Mouse (Mus musculus) neural tube, embryonic 10.5 days (tissue): Measurements from ENCODE around the gene Gm13287.
"Not testable (repeated sequence)": the region's sequence is repeated elsewhere in the genome, so short reads cannot be mapped to it uniquely, and the experiment has no call there.

ENCODE experiments used
- DNase-seq: peaks from one replicate; pipeline ENCODE4 v3.0.0-alpha.2; 2017; ENCODE audit warnings: low spot score; ENCODE audit errors: extremely low spot score

Gm13287 gene

DNA sequence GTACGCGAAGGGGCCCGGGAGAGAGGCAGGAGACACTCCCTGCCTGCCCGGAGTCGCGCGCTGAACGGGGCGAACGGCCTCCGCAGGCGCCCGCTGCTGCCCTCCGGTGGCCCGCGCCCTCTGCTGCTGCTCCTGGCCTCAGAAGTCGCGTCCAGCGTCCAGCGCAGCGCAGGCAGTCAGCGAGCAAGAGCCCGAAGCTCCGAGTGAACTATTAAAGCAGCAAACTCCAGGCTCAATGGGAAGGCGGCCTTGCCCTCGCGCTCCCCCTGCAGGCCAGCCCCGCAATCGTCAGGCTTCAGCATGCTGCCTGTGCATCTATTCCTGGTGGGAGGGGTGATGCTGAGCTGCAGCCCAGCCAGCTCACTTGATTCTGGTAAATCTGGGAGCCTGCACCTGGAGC lies at the start of gene Gm13287:
TSS of gene Gm13287 (plus strand) at position 301 of the 400 bp plus-strand sequence.
- DNase-seq, result not testable (repeated sequence)

DNA sequence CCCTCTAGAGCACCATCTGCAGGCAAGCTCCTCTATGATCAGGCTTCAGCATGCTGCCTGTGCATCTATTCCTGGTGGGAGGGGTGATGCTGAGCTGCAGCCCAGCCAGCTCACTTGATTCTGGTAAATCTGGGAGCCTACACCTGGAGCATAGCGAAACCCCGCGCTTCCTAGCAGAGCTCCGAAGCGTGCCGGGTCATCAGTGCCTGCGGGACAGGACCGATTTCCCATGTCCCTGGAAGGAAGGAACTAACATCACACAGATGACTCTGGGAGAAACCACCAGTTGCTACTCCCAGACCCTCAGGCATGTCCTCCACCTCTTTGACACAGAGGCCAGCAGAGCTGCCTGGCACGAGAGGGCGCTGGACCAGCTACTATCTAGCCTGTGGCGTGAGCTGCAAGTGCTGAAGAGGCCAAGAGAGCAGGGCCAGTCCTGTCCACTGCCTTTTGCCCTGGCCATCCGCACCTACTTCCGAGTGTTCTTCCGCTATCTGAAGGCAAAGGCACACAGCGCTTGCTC lies 48.2 kb upstream of the Gm13287 start, which contains the start of gene Gm13271:
TSS of gene Gm13271 (plus strand) at position 51 of the 523 bp plus-strand sequence.
- not testable (repeated sequence) for DNase-seq

DNA sequence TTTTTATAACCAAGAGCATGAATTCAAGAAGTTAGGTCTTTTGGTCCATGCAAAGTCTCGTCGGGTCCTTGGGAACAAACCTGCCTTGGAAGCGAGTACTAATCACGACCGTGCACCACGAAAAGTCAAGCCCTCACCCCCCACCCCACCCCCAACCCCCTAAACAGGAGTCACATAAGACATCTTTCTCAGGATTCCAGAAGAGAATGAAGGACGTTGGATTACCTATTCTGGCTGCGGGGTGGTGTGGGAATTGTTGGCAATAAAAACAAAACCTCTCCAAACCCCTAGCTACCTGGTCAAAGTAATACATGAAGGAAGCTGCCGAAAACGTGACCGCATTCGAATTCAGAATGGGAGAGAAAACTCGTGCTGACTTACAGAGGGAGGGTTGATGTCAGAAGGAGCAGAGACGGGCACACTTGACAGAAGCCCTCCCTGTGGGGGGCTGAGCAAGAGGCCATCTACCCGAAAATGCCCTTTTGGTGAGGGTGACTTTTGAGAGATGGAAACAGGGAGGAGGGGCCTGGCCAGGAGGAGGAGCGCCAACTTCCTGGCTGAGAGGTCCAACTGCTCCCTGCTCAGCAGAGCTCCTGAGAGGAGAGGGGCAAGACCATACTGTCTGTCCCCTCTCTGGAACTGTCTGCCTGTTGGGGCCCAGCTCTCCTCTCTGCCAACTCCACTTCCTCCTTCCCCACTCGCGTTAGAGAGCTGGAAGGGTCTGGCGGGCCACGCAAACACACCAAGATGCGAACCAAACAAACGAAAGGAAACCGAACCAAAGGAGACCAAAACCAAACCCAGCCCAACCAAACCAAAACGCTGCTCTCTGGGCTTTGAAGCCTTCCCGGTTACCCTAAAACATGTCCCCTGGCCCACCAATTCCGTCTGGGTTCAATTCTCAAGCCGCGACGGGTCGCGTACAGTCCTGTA lies 46.2 kb upstream of the Gm13287 start:
- peak; percentile 65 for DNase-seq

DNA sequence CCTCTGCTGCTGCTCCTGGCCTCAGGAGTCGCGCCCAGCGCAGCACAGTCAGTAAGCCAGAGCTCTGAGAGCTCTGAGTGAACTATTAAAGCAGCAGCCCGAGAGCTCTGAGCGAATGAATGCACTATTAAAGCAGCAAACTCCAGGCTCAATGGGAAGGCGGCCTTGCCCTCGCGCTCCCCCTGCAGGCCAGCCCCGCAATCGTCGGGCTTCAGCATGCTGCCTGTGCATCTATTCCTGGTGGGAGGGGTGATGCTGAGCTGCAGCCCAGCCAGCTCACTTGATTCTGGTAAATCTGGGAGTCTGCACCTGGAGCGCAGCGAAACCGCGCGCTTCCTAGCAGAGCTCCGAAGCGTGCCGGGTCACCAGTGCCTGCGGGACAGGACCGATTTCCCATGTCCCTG lies 45.4 kb upstream of the Gm13287 start:
- peak; percentile 83 for DNase-seq

DNA sequence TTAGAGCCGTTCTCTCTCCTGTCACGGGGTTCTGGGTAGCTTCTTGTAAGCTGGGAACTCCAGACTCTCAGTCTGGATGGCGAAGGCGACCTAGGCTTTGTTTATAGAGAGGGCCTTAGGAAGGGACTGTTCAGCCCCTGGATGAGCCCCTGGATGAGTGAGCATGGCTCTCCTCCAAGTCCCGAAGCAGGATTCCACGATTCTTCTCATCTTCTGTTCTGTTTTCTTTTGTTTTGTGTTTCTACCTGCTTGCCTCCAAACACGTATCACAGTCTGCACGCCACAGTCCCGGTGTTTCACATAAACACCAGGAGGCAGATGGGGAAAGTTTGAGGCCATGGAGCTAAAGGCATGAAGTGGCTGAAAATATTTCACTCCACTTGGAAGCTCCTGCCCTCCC lies 44.3 kb upstream of the Gm13287 start:
- not testable (repeated sequence) for DNase-seq

DNA sequence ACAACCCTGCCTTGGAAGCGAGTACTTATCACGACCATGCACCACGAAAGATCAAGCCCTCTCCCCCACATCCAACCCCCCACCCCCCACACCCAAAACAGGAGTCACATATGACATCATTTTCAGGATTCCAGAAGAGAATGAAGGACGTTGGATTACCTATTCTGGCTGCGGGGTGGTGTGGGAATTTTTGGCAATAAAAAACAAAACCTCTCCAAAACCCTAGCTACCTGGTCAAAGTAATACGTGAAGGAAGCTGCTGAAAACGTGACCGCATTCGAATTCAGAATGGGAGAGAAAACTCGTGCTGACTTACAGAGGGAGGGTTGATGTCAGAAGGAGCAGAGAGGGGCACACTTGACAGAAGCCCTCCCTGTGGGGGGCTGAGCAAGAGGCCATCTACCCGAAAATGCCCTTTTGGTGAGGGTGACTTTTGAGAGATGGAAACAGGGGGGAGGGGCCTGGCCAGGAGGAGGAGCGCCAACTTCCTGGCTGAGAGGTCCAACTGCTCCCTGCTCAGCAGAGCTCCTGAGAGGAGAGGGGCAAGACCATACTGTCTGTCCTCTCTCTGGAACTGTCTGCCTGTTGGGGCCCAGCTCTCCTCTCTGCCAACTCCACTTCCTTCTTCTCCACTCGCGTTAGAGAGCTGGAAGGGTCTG lies 43.3 kb upstream of the Gm13287 start, which contains the start of gene Gm13283:
TSS of gene Gm13283 (plus strand) at position 510 of the 659 bp plus-strand sequence.
- DNase-seq, result not testable (repeated sequence)

DNA sequence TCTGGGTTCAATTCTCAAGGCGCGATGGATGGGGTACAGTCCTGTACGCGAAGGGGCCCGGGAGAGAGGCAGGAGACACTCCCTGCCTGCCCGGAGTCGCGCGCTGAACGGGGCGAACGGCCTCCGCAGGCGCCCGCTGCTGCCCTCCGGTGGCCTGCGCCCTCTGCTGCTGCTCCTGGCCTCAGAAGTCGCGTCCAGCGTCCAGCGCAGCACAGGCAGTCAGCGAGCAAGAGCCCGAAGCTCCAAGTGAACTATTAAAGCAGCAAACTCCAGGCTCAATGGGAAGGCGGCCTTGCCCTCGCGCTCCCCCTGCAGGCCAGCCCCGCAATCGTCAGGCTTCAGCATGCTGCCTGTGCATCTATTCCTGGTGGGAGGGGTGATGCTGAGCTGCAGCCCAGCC lies 42.6 kb upstream of the Gm13287 start:
- DNase-seq, result peak; percentile 57

DNA sequence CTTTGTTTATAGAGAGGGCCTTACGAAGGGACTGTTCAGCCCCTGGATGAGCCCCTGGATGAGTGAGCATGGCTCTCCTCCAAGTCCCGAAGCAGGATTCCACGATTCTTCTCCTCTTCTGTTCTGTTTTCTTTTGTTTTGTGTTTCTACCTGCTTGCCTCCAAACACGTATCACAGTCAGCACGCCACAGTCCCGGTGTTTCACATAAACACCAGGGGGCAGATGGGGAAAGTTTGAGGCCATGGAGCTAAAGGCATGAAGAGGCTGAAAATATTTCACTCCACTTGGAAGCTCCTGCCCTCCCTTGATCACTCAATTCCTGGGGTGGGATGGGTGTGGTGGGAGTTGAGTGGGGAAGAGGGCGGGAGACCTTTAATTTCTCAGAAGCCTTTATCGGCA lies 41.3 kb upstream of the Gm13287 start:
- not testable (repeated sequence) for DNase-seq

DNA sequence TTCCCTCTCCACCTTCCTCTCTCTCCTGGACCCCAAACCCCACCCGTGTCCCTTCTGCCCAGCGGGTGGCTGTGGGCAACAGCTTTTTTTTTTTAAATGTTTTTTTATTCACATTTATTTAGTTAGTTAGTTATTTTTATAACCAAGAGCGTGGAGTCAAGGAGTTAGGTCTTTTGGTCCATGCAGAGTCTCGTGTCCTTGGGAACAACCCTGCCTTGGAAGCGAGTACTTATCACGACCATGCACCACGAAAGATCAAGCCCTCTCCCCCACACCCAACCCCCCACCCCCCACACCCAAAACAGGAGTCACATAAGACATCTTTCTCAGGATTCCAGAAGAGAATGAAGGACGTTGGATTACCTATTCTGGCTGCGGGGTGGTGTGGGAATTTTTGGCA lies 40.7 kb upstream of the Gm13287 start:
- not testable (repeated sequence) for DNase-seq

DNA sequence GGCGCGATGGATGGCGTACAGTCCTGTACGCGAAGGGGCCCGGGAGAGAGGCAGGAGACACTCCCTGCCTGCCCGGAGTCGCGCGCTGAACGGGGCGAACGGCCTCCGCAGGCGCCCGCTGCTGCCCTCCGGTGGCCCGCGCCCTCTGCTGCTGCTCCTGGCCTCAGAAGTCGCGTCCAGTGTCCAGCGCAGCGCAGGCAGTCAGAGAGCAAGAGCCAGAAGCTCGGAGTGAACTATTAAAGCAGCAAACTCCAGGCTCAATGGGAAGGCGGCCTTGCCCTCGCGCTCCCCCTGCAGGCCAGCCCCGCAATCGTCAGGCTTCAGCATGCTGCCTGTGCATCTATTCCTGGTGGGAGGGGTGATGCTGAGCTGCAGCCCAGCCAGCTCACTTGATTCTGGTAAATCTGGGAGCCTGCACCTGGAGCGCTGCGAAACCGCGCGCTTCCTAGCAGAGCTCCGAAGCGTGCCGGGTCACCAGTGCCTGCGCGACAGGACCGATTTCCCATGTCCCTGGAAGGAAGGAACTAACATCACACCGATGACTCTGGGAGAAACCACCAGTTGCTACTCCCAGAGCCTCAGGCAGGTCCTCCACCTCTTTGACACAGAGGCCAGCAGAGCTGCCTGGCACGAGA lies 39.6 kb upstream of the Gm13287 start:
- DNase-seq, result peak; percentile 63

DNA sequence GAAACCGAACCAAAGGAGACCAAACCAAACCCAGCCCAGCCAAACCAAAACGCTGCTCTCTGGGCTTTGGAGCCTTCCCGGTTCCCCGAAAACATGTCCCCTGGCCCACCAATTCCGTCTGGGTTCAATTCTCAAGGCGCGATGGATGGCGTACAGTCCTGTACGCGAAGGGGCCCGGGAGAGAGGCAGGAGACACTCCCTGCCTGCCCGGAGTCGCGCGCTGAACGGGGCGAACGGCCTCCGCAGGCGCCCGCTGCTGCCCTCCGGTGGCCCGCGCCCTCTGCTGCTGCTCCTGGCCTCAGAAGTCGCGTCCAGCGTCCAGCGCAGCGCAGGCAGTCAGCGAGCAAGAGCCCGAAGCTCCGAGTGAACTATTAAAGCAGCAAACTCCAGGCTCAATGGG lies 29.5 kb upstream of the Gm13287 start, which contains the start of gene Gm13290:
TSS of gene Gm13290 (plus strand) at position 301 of the 400 bp plus-strand sequence.
- not testable (repeated sequence) for DNase-seq

DNA sequence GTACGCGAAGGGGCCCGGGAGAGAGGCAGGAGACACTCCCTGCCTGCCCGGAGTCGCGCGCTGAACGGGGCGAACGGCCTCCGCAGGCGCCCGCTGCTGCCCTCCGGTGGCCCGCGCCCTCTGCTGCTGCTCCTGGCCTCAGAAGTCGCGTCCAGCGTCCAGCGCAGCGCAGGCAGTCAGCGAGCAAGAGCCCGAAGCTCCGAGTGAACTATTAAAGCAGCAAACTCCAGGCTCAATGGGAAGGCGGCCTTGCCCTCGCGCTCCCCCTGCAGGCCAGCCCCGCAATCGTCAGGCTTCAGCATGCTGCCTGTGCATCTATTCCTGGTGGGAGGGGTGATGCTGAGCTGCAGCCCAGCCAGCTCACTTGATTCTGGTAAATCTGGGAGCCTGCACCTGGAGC lies 26.4 kb upstream of the Gm13287 start, which contains the start of gene Gm13289:
TSS of gene Gm13289 (plus strand) at position 301 of the 400 bp plus-strand sequence.
- DNase-seq, result not testable (repeated sequence)

DNA sequence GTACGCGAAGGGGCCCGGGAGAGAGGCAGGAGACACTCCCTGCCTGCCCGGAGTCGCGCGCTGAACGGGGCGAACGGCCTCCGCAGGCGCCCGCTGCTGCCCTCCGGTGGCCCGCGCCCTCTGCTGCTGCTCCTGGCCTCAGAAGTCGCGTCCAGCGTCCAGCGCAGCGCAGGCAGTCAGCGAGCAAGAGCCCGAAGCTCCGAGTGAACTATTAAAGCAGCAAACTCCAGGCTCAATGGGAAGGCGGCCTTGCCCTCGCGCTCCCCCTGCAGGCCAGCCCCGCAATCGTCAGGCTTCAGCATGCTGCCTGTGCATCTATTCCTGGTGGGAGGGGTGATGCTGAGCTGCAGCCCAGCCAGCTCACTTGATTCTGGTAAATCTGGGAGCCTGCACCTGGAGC lies 23.5 kb upstream of the Gm13287 start, which contains the start of gene Gm13272:
TSS of gene Gm13272 (plus strand) at position 301 of the 400 bp plus-strand sequence.
- not testable (repeated sequence) for DNase-seq

DNA sequence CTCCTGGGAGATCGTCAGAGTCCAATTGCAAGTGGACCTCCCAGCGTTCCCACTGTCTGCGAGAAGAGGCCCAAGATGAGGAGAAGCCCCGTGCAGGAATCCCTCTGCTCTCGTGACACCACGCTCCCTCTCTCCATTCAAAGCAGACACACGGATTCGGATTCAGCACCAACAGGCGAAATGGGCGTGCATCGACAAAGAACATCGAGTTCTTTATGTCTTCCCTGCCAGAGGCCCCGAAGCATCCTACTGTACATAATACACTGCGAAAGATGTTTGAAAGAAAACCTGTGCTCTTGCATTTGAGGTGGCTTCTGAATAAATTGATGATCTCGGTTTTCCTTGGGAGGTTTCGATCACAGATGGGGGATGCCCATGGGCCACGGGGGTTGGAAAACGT lies 22.7 kb upstream of the Gm13287 start:
- not testable (repeated sequence) for DNase-seq

DNA sequence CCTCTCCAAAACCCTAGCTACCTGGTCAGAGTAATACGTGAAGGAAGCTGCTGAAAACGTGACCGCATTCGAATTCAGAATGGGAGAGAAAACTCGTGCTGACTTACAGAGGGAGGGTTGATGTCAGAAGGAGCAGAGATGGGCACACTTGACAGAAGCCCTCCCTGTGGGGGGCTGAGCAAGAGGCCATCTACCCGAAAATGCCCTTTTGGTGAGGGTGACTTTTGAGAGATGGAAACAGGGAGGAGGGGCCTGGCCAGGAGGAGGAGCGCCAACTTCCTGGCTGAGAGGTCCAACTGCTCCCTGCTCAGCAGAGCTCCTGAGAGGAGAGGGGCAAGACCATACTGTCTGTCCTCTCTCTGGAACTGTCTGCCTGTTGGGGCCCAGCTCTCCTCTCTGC lies 21.2 kb upstream of the Gm13287 start, which contains the start of gene Ifnz:
TSS of gene Ifnz (plus strand) at position 301 of the 400 bp plus-strand sequence.
- not testable (repeated sequence) for DNase-seq

DNA sequence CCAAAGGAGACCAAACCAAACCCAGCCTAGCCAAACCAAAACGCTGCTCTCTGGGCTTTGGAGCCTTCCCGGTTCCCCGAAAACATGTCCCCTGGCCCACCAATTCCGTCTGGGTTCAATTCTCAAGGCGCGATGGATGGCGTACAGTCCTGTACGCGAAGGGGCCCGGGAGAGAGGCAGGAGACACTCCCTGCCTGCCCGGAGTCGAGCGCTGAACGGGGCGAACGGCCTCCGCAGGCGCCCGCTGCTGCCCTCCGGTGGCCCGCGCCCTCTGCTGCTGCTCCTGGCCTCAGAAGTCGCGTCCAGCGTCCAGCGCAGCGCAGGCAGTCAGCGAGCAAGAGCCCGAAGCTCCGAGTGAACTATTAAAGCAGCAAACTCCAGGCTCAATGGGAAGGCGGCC lies 20.7 kb upstream of the Gm13287 start:
- DNase-seq, result not testable (repeated sequence)

DNA sequence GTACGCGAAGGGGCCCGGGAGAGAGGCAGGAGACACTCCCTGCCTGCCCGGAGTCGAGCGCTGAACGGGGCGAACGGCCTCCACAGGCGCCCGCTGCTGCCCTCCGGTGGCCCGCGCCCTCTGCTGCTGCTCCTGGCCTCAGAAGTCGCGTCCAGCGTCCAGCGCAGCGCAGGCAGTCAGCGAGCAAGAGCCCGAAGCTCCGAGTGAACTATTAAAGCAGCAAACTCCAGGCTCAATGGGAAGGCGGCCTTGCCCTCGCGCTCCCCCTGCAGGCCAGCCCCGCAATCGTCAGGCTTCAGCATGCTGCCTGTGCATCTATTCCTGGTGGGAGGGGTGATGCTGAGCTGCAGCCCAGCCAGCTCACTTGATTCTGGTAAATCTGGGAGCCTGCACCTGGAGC lies 17.6 kb upstream of the Gm13287 start, which contains the start of gene Gm13276:
TSS of gene Gm13276 (plus strand) at position 301 of the 400 bp plus-strand sequence.
- not testable (repeated sequence) for DNase-seq

DNA sequence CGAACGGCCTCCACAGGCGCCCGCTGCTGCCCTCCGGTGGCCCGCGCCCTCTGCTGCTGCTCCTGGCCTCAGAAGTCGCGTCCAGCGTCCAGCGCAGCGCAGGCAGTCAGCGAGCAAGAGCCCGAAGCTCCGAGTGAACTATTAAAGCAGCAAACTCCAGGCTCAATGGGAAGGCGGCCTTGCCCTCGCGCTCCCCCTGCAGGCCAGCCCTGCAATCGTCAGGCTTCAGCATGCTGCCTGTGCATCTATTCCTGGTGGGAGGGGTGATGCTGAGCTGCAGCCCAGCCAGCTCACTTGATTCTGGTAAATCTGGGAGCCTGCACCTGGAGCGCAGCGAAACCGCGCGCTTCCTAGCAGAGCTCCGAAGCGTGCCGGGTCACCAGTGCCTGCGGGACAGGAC lies 14.7 kb upstream of the Gm13287 start, which contains the start of gene Gm13277:
TSS of gene Gm13277 (plus strand) at position 231 of the 400 bp plus-strand sequence.
- DNase-seq, result not testable (repeated sequence)

DNA sequence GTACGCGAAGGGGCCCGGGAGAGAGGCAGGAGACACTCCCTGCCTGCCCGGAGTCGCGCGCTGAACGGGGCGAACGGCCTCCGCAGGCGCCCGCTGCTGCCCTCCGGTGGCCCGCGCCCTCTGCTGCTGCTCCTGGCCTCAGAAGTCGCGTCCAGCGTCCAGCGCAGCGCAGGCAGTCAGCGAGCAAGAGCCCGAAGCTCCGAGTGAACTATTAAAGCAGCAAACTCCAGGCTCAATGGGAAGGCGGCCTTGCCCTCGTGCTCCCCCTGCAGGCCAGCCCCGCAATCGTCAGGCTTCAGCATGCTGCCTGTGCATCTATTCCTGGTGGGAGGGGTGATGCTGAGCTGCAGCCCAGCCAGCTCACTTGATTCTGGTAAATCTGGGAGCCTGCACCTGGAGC lies 11.8 kb upstream of the Gm13287 start, which contains the start of gene Gm13278:
TSS of gene Gm13278 (plus strand) at position 301 of the 400 bp plus-strand sequence.
- DNase-seq, result not testable (repeated sequence)

DNA sequence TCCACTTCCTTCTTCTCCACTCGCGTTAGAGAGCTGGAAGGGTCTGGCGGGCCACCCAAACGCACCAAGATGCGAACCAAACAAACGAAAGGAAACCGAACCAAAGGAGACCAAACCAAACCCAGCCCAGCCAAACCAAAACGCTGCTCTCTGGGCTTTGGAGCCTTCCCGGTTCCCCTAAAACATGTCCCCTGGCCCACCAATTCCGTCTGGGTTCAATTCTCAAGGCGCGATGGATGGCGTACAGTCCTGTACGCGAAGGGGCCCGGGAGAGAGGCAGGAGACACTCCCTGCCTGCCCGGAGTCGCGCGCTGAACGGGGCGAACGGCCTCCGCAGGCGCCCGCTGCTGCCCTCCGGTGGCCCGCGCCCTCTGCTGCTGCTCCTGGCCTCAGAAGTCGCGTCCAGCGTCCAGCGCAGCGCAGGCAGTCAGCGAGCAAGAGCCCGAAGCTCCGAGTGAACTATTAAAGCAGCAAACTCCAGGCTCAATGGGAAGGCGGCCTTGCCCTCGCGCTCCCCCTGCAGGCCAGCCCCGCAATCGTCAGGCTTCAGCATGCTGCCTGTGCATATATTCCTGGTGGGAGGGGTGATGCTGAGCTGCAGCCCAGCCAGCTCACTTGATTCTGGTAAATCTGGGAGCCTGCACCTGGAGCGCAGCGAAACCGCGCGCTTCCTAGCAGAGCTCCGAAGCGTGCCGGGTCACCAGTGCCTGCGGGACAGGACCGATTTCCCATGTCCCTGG lies 8.9 kb upstream of the Gm13287 start, which contains the start of gene Gm13275:
TSS of gene Gm13275 (plus strand) at position 552 of the 740 bp plus-strand sequence.
- DNase-seq, result not testable (repeated sequence)
